Mouse (Mus musculus): ENCODE measurements around the gene Olfr1121. TPM values are rescaled to one million over a fixed set of nuclear protein-coding genes. Genes with fewer than 3 reads are reported as not detected.
"Not testable (repeated sequence)": the region's sequence is repeated elsewhere in the genome, so short reads cannot be mapped to it uniquely, and the experiment has no call there.

Gene Olfr1121
- total RNA-seq (2022): not detected

DNA sequence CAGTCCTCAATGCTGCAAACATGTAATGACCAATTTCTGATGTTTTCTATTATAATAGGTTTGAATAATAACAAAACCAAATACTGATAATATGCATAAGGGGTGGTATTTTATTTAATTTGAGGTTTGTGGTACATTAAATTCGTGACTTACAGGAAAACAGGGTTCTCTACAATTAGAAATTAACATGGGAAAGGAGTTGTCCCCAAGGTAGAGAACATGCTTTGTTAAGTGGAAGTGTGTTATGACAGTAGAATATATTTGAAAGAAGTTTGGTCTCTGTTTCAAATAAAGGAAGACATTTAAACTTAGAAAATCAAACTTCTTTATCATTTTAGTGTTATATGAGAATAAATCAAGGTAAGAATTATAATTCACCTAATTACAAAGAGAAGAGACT, at the start of gene Olfr1121:
TSS of gene Olfr1121 (plus strand) at position 301 of the 400 bp plus-strand sequence.
- no peak for DNase-seq (ENCODE audit: low spot score in 2 of 2)

DNA sequence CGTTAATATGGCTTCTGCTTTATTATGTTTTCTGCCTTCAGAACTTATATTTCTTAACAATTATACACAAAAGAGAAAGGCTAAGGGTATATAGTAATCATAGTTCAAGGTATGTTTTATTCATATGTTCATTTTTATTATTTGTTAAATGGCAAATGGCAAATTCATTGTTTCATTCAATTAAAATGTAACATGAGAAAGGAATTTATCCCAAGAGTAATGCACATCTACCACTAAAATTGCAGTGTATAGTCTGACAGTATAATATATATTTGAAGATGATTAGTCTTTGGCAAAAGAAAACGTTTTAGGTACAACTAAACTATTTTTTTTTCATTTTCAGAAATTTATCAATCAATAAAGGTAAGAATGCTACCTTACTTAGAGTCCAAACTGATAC, 15.2 kb upstream of the Olfr1121 start, which contains the start of gene Olfr1120:
TSS of gene Olfr1120 (plus strand) at position 301 of the 400 bp plus-strand sequence.
- no peak for DNase-seq (ENCODE audit: low spot score in 2 of 2)

DNA sequence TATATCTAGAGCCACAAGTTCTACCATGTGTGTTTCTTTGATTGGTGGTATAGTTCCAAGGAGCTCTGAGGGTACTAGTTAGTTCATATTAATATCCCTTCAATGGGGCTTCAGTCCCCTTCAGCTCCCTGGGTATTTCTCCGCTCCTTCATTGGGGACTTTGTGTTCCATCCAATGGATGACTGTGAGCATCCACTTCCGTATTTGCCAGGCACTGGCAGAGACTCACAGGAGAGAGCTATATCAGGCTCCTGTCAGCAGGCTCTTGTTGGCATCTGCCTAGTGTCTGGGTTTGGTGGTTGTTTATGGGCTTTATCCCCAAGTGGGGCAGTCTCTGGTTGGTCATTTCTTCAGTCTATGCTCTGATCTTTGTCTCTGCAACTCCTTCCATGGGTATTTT, 9.6 kb upstream of the Olfr1121 start:
- not testable (repeated sequence) for DNase-seq (ENCODE audit: low spot score in 2 of 2)

DNA sequence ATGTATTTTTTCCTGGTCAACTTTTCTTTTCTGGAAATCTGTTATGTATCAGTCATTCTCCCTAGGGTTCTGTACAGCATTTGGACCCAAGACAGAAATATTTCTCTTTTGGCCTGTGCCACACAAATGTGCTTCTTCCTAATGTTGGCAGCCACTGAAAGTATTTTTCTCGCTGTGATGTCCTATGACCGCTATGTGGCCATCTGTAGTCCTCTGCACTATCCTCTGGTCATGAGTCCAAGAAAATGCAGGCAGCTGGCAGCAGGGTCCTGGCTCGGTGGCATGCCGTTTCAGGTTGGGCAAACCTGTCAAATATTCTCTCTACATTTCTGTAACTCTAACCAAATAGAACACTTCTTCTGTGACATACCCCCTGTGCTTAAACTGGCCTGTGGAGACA, 2.0 kb downstream of the Olfr1121 start:
- DNase-seq (ENCODE audit: low spot score in 2 of 2): no peak

DNA sequence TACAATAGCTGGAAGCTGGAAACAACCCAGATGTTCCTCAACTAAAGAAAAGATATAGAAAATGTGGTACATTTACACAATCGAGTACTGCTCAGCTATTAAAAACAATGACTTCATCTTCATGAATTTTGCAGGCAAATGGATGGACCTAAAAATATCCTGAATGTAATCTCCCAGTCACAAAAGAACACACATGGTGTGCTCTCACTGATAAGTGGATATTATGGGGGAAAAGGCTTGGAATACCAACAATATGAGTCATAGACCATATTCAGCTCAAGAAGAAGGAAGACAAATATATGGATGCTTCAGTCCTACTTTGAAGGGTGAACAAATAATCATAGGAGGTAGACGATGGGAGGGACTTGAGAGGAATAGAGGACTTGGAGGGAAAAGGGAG, 14.2 kb downstream of the Olfr1121 start:
- no peak for DNase-seq (ENCODE audit: low spot score in 2 of 2)

DNA sequence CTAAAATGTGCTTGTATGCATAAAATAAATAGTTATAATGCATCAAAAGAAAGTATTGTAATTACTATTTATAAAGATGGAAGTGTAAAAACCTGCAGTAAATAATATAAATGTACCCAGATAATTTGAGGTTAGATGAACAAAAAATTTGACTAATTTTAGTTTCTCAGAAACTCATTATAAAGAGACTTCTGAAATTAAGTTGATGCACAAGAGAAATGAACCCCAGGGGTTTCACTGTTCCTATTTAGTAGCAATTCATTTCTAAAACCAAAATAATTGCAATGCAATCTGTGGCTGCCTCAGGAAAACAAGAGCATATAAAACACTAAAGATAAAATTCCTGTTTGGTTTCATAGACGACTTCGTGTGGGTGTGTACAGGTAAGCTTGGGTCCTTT, 15.9 kb downstream of the Olfr1121 start, which contains the start of gene Olfr1122:
TSS of gene Olfr1122 (plus strand) at position 301 of the 400 bp plus-strand sequence.
- no peak for DNase-seq (ENCODE audit: low spot score in 2 of 2)

DNA sequence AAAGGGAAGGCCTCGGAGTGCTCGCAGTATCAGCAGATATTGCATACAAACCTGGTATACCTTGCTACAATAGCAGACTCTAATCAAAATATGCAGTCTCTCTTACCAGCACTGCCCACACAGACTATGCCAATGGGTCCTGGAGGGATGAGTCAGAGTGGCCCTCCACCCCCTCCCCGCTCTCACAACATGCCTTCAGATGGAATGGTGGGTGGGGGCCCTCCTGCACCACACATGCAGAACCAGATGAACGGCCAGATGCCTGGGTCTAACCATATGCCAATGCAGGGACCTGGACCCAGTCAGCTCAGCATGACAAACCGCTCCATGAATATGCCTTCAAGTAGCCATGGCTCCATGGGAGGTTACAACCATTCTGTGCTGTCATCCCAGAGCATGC, 23.9 kb downstream of the Olfr1121 start:
- DNase-seq (ENCODE audit: low spot score in 2 of 2): peak; percentile 7 to 8

DNA sequence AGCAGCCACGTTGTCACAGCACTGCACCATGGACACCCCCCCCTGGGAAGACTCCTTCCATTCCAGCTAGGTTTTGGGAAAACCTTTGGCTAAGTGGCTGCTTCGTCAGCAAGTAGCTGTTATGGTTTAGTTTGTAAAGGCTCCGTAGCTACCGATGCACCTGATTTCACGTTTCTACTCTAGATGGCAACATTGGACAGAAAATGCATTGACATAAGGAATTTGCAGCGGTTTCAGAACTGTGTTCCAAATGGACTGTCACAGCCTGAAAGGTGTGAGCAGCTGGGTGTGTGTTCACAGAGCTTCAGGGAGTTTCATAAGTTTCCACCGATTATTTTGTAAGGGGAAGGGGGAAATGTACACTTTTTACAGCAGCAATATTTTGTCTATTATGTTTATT, 25.0 kb downstream of the Olfr1121 start:
- DNase-seq (ENCODE audit: low spot score in 2 of 2): not testable (repeated sequence)

DNA sequence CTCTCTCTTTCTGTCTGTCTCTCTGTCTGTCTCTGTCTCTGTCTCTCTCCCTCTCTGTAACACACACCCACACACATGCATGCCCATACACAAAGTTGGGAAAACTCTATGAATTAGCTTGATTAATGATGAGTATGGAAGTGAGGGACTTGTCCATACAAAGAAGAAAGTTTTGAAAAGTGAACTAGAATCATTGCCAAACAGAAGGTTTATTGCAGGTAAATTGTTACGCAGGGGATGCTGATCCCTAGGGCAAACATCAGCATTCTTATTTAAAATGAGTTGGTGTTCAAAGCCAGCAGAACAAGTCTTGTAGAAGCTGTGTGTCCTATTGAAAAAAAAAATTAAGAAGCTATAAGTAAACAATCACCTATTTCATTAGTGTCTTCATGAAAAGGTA, 46.6 kb downstream of the Olfr1121 start, which contains the start of gene Olfr1123:
TSS of gene Olfr1123 (plus strand) at position 301 of the 400 bp plus-strand sequence.
- DNase-seq (ENCODE audit: low spot score in 2 of 2): no peak

Other genes with a start within 250 kb of the Olfr1121 start
- gene Olfr1110, start 229.6 kb upstream of the Olfr1121 start, total RNA-seq (2022): not detected
- gene Olfr1111, start 217.3 kb upstream of the Olfr1121 start, total RNA-seq (2022): not detected
- gene Olfr1112, start 182.1 kb upstream of the Olfr1121 start, total RNA-seq (2022): not detected
- not detected for gene Olfr1113, start 160.9 kb upstream of the Olfr1121 start, total RNA-seq (2022)
- gene Olfr1115, start 121.9 kb upstream of the Olfr1121 start, total RNA-seq (2022): not detected
- not detected for gene Olfr1116, start 102.4 kb upstream of the Olfr1121 start, total RNA-seq (2022)
- not detected for gene Olfr1118, start 62.3 kb upstream of the Olfr1121 start, total RNA-seq (2022)
- not detected for gene Olfr1120, start 15.1 kb upstream of the Olfr1121 start, total RNA-seq (2022)
- under 1 TPM in 3 of 4 experiments, not detected in 1; 0.09 to 0.14 (median 0.10) TPM for gene Olfr1122, start 16.0 kb downstream of the Olfr1121 start, total RNA-seq (2022)
- gene Olfr1123, start 46.7 kb downstream of the Olfr1121 start, total RNA-seq (2022): not detected
- not detected for gene Olfr1124, start 60.4 kb downstream of the Olfr1121 start, total RNA-seq (2022)
- gene Olfr1126, start 84.1 kb downstream of the Olfr1121 start, total RNA-seq (2022): not detected
- not detected for gene Pramel7, start 127.2 kb downstream of the Olfr1121 start, total RNA-seq (2022)
- gene Pramel6, start 136.7 kb downstream of the Olfr1121 start, total RNA-seq (2022): not detected
- under 1 TPM in 2 of 4 experiments, not detected in 2; 0.33 to 0.49 TPM for gene Olfr153, start 161.9 kb downstream of the Olfr1121 start, total RNA-seq (2022)
- gene Olfr1128, start 175.6 kb downstream of the Olfr1121 start, total RNA-seq (2022): not detected
- not detected for gene Olfr1129, start 204.0 kb downstream of the Olfr1121 start, total RNA-seq (2022)
- gene Olfr1130, start 236.3 kb downstream of the Olfr1121 start, total RNA-seq (2022): not detected

All from layer of hippocampus, adult 8-10 months (tissue).